Mouse (Mus musculus): Measurements from ENCODE around the gene Tbx4. TPM values are rescaled to one million over a fixed set of nuclear protein-coding genes. Genes with fewer than 3 reads are reported as not detected.

The Tbx4 gene
- polyA plus RNA-seq, 1 experiment from 2014 or later = 0.04 TPM

DNA sequence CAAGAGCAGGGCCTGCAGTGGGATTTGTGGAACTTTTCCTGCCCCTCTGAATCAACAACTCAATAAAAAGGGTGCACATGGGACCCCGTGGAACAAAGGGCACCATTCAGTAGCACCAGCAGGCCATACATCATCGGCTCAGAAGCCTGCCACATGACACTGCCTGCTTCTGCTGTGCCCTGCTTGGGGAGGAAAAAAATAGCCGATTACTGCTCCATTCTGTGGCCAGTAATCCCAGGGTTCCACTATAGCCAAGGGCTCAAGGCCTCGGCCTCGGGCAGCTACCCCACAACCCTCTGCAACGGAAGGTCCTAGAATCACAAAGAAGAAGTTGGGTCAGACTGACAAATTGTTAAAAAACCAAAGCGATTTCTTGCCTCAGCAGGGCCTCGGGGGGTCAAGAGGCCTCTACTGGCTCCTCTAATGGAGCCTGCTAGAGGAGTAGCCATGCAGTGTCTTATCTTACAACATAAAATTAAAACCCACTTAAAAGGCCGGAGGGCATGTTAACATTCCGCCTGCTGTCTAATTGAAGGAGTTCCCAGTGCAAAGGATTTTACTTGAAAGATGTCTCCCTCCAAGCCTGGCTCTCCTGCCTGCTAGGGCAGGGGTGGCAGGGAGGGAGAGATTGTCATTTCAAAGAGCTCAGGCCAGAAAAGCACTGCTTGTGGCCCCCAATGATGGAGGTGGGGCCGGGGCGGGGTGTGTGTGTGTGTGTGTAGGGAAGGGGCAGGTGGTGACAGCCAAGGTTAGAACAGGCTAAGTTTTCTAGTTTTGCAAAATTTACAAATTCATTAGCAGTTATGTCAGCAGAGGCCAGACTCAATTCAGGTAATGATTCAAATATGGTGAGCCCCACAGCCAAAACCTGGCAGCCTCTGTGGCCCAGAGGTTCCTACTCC, 31.1 kb downstream of the Tbx4 start:
- ATAC-seq (ENCODE audit: low FRiP score) = peak; percentile 7; the same call in 1 of the 2 replicates
- no peaks in the 10 kb centered on the region; the same call in 1 of the 2 replicates for H3K27me3 ChIP-seq (ENCODE audit: control insufficient read depth, insufficient read depth, low read length)

DNA sequence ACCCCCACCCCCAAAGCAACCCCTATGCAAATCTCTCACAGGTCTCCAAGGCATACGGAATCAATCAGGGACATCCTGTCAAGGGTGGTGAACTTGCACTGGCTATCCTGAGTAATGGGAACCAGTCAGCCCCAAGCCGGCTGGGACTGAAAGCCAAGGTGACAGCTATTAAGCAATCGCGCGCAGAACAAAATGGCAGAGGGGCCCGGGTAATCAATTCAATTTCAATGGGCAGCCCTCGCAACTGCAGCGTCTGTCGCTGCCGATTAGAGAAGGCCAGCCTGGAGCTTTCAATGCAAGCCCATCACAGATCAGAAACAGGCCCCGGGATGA, 31.7 kb downstream of the Tbx4 start:
- Histone ChIP-seq H3K27me3 (ENCODE audit: control insufficient read depth, insufficient read depth, low read length) (no peaks in the 10 kb centered on the region; the same call in 1 of the 2 replicates), H3K4me3 (ENCODE audit: low read depth, low read length) (no peak overlapping the region), H3K36me3 (ENCODE audit: control insufficient read depth, insufficient read depth, low read length) (no peaks in the 10 kb centered on the region), H3K4me2 (peak overlapping the region; percentile 3; the same call in 1 of the 2 replicates), H3K27ac (ENCODE audit: low read depth, low read length) (peak overlapping the region; percentile 28; the same call in 1 of the 2 replicates), H3K9ac (ENCODE audit: low read length) (no peak overlapping the region), H3K4me1 (ENCODE audit: control insufficient read depth, insufficient read depth, low read length) (peaks cover 23% of the 10 kb centered on the region), H3K9me3 (ENCODE audit: control insufficient read depth, low read length) (no peaks in the 10 kb centered on the region)
- ATAC-seq (ENCODE audit: low FRiP score) (peak; percentile 57; the same call in 1 of the 2 replicates), DNase-seq (ENCODE audit: low spot score, missing footprints) (peak; percentile 94)
- WGBS = 10% methylated on average over 11 of the region's 11 CpGs

More for the DNA sequence above, 31.1 kb downstream of the Tbx4 start:
- H3K4me2 ChIP-seq = no peak overlapping the region
- H3K27ac ChIP-seq (ENCODE audit: low read depth, low read length) = no peak overlapping the region
- no peaks in the 10 kb centered on the region for H3K9me3 ChIP-seq (ENCODE audit: control insufficient read depth, low read length)
- no peak overlapping the region for H3K4me3 ChIP-seq (ENCODE audit: low read depth, low read length)
- no peak overlapping the region for H3K9ac ChIP-seq (ENCODE audit: low read length)
- no peaks in the 10 kb centered on the region for H3K36me3 ChIP-seq (ENCODE audit: control insufficient read depth, insufficient read depth, low read length)
- DNase-seq (ENCODE audit: low spot score, missing footprints) = peak; percentile 92
- 39% methylated on average over 12 of the region's 12 CpGs for WGBS
- H3K4me1 ChIP-seq (ENCODE audit: control insufficient read depth, insufficient read depth, low read length) = peaks cover 23% of the 10 kb centered on the region

DNA sequence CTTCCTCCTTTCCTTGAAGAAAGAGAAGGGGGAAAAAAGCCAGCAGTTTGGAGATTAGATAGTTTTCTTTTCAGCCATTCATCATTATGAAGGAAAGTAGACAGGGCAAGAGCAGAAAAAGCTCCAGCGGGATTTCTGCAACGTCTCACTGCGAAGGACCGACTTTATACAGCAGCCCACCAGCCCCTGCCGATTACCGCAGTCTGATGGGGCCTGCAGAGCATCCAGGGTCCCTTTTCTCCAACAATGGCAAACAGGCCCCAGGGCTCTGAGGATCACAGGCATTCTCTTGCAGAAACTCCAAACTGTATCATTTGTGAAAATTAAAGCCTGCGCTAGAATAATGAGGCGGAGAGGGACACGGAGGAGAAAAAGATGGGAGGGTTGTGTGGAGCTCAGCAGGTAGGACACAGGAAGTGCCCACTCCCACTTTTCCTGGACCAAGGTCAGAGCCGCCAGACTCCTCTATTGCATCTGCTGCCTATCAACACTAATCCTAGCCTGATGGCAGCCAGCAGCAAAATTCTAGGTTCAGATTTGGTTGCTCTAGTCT, 32.2 kb downstream of the Tbx4 start:
- Histone ChIP-seq H3K9me3 (ENCODE audit: control insufficient read depth, low read length) (no peaks in the 10 kb centered on the region), H3K4me1 (ENCODE audit: control insufficient read depth, insufficient read depth, low read length) (peaks cover 23% of the 10 kb centered on the region), H3K27me3 (ENCODE audit: control insufficient read depth, insufficient read depth, low read length) (peaks cover 4% of the 10 kb centered on the region; the same call in 1 of the 2 replicates), H3K4me3 (ENCODE audit: low read depth, low read length) (no peak overlapping the region), H3K36me3 (ENCODE audit: control insufficient read depth, insufficient read depth, low read length) (no peaks in the 10 kb centered on the region), H3K27ac (ENCODE audit: low read depth, low read length) (peak overlapping the region; percentile 28; the same call in 1 of the 2 replicates), H3K9ac (ENCODE audit: low read length) (peak overlapping the region; percentile 30; the same call in 1 of the 2 replicates), H3K4me2 (peak overlapping the region; percentile 3; the same call in 1 of the 2 replicates)
- ATAC-seq (ENCODE audit: low FRiP score) (no peak), DNase-seq (ENCODE audit: low spot score, missing footprints) (peak; percentile 92)
- WGBS = 52% methylated on average over 10 of the region's 10 CpGs

DNA sequence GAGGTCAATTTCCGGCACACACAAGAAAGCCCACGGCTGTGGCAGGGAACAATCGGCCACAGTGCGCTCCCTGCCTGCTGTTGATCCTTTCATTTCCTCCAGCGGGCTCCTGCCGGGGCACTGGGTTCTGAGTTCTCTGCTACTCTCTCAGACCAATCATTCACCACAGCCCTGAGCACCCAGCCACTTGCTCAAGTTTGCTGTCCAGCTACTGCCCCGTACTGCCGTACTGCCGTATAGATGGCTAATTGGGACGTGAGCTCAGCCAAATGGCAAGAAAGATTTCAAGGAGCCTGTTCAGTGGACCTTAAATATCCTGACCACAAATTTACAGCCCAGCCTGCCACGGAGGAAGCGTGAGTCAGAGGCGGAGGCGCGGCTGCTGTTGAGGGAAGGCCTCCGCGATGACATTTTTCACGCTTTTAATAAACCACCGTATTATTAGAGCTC, 39.1 kb downstream of the Tbx4 start:
- Histone ChIP-seq H3K4me3 (ENCODE audit: low read depth, low read length) (peak overlapping the region; percentile 21), H3K36me3 (ENCODE audit: control insufficient read depth, insufficient read depth, low read length) (no peaks in the 10 kb centered on the region), H3K4me1 (ENCODE audit: control insufficient read depth, insufficient read depth, low read length) (peaks cover 12% of the 10 kb centered on the region; the same call in 1 of the 2 replicates), H3K9ac (ENCODE audit: low read length) (no peak overlapping the region; the same call in 1 of the 2 replicates), H3K27ac (ENCODE audit: low read depth, low read length) (no peak overlapping the region), H3K4me2 (peak overlapping the region; percentile 36), H3K27me3 (ENCODE audit: control insufficient read depth, insufficient read depth, low read length) (peaks cover 38% of the 10 kb centered on the region), H3K9me3 (ENCODE audit: control insufficient read depth, low read length) (no peaks in the 10 kb centered on the region)
- 14% methylated on average over 19 of the region's 19 CpGs for WGBS
- no peak for ATAC-seq (ENCODE audit: low FRiP score)
- DNase-seq (ENCODE audit: low spot score, missing footprints) = peak; percentile 98

DNA sequence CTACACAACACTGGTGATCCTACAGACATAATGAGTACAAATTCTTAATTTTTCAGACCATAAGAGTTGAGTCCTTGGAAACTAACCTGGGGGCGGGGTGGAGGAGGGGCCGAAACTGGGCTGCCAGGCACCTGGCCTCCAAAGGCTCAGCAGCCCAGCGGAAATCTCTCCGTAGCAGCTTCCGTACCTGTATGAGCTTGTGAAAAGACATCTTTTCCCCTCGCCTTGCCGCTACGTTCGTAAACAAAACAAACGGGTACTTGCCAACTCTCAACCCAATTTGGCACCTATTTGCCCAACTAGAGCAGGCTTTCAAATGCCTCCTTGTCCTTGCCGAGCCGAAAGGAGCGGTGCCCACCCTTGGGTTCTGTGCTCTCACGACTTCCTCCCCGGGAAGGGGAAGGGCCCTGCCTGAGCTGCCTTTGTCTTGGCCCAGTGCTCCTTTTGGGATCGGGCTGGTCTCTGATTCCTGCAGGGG, 40.1 kb downstream of the Tbx4 start:
- Histone ChIP-seq H3K27ac (ENCODE audit: low read depth, low read length) (no peak overlapping the region), H3K36me3 (ENCODE audit: control insufficient read depth, insufficient read depth, low read length) (no peaks in the 10 kb centered on the region), H3K4me3 (ENCODE audit: low read depth, low read length) (no peak overlapping the region), H3K4me2 (peak overlapping the region; percentile 6; the same call in 1 of the 2 replicates), H3K4me1 (ENCODE audit: control insufficient read depth, insufficient read depth, low read length) (peaks cover 12% of the 10 kb centered on the region; the same call in 1 of the 2 replicates), H3K27me3 (ENCODE audit: control insufficient read depth, insufficient read depth, low read length) (peaks cover 38% of the 10 kb centered on the region), H3K9me3 (ENCODE audit: control insufficient read depth, low read length) (no peaks in the 10 kb centered on the region), H3K9ac (ENCODE audit: low read length) (no peak overlapping the region)
- peak; percentile 92 for DNase-seq (ENCODE audit: low spot score, missing footprints)
- no peak for ATAC-seq (ENCODE audit: low FRiP score)
- WGBS = 4% methylated on average over 16 of the region's 16 CpGs

DNA sequence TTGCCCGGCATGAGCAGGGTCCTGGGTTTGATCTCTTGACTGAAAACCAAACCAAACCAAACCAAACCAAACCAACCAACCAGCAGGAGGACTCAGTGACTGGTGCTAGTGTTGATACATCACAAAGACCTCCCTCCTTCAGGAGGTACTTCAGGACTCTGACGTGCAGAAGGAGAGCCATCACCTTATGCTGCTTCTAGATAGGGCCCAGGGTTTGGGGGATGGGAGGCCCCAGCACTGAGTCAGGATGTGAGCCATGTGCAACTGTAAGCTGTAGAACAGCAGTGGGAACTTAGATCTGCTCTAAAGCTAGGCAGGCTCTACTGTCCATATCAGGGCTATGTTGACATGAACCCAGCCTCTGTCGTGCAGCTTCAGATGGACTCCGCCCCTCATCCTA, 41.9 kb downstream of the Tbx4 start:
- WGBS = 80% methylated on average over 4 of the region's 4 CpGs
- Histone ChIP-seq H3K9me3 (ENCODE audit: control insufficient read depth, low read length) (no peaks in the 10 kb centered on the region), H3K9ac (ENCODE audit: low read length) (no peak overlapping the region), H3K27me3 (ENCODE audit: control insufficient read depth, insufficient read depth, low read length) (peaks cover 38% of the 10 kb centered on the region), H3K27ac (ENCODE audit: low read depth, low read length) (no peak overlapping the region), H3K36me3 (ENCODE audit: control insufficient read depth, insufficient read depth, low read length) (no peaks in the 10 kb centered on the region), H3K4me2 (no peak overlapping the region), H3K4me3 (ENCODE audit: low read depth, low read length) (no peak overlapping the region), H3K4me1 (ENCODE audit: control insufficient read depth, insufficient read depth, low read length) (peaks cover 12% of the 10 kb centered on the region; the same call in 1 of the 2 replicates)
- ATAC-seq (ENCODE audit: low FRiP score) (no peak), DNase-seq (ENCODE audit: low spot score, missing footprints) (no peak)

DNA sequence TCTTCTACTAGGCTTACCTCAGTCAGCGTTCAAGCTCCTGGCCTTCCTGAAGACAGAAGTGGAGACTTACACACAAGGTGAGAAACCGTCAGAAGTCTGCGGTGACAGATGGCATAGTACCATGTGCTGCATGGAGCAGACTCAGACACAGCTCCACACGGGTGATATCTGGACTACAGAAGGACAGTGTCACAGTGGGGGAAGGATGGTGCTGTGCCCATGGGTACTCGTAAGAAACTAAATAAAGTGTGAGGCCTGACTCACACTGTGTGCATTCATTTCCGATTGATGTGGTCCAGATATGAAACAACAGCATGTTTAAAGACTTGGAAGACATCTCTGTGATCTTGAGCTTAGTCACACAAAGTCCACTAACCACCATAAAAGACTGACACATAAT, 43.4 kb downstream of the Tbx4 start:
- no peak overlapping the region for H3K9ac ChIP-seq (ENCODE audit: low read length)
- H3K4me3 ChIP-seq (ENCODE audit: low read depth, low read length) = no peak overlapping the region
- ATAC-seq (ENCODE audit: low FRiP score) = no peak
- H3K27me3 ChIP-seq (ENCODE audit: control insufficient read depth, insufficient read depth, low read length) = peaks cover 25% of the 10 kb centered on the region
- H3K4me2 ChIP-seq = no peak overlapping the region
- peaks cover 12% of the 10 kb centered on the region; the same call in 1 of the 2 replicates for H3K4me1 ChIP-seq (ENCODE audit: control insufficient read depth, insufficient read depth, low read length)
- 88% methylated on average over 6 of the region's 6 CpGs for WGBS
- H3K9me3 ChIP-seq (ENCODE audit: control insufficient read depth, low read length) = no peaks in the 10 kb centered on the region
- H3K36me3 ChIP-seq (ENCODE audit: control insufficient read depth, insufficient read depth, low read length) = no peaks in the 10 kb centered on the region
- H3K27ac ChIP-seq (ENCODE audit: low read depth, low read length) = no peak overlapping the region
- no peak for DNase-seq (ENCODE audit: low spot score, missing footprints)

DNA sequence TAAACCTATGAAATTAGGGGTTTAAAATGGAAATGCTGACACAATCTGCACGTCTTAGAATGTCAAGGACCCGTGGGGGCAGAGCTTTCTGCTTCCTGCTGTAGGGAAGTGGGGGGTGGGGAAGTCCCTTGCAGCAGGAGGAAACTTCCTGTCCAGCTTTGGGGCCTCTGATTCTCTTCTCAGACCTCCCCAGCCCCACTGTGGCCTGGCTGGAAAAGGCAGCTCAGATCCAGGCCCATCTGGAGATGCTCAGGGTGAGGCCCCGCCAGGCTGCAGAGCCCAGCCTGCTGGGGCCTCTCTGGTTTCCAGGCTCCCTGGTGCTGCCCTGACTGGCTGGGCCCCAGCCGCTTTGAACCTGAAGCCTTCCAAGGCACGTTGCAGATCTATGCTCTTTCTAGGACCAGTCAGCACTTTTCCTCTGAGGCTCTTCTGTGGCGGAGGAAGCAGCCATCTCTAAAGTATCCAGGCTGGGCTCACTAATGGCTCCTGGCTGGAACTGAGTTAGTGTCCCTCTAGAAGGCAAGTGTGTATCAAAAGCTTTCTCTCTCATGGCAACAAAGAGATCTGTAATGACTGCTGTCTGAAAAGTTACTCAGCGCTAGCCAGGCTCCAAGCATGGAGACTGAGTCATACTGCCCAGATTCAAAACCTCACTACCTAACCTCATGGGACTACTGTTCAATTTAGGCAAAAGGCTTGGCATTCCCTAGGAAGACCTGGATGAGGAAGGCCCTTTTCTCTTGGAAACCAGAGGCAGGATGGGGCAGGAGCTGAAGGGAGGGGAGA, 55.8 kb downstream of the Tbx4 start:
- H3K27ac ChIP-seq (ENCODE audit: low read depth, low read length) = no peak overlapping the region
- WGBS = 46% methylated on average over 7 of the region's 7 CpGs
- H3K27me3 ChIP-seq (ENCODE audit: control insufficient read depth, insufficient read depth, low read length) = no peaks in the 10 kb centered on the region
- no peak for ATAC-seq (ENCODE audit: low FRiP score)
- no peaks in the 10 kb centered on the region for H3K4me1 ChIP-seq (ENCODE audit: control insufficient read depth, insufficient read depth, low read length)
- no peak overlapping the region for H3K4me2 ChIP-seq
- H3K4me3 ChIP-seq (ENCODE audit: low read depth, low read length) = no peak overlapping the region
- no peaks in the 10 kb centered on the region for H3K9me3 ChIP-seq (ENCODE audit: control insufficient read depth, low read length)
- no peaks in the 10 kb centered on the region for H3K36me3 ChIP-seq (ENCODE audit: control insufficient read depth, insufficient read depth, low read length)
- 0 out of 2 replicates have a peak overlapping the region, but pooled peaks have one; percentile 14 for H3K9ac ChIP-seq (ENCODE audit: low read length)
- DNase-seq (ENCODE audit: low spot score, missing footprints) = no peak

Data from midbrain, embryonic 11.5 days (tissue).